Mouse (Mus musculus): ENCODE results near the gene Smc3.

DNA sequence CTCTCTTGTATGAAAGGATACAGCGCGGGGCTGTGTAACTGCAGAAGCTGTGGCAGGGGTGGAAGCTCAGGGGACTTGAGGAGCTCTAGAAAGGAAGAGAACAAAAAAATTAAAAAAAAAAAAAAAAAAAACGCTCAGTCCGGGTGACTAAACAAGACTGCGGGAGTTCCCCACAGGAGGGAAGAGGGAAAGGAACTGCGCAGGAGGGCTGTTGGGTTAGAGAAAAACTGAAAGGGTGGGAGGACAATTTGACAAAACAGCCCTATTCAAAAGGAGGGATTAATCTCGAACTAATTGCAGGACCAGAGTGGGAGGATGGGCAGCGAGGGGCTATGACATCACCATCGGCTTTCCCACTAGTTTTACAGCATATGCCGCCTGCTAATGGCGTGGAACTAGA lies 32.3 kb upstream of the Smc3 start:
- no peak for TF ChIP-seq CTCF (IDR thresholded peaks at IDR 0.05; ENCODE audit: borderline replicate concordance, insufficient read depth, low read depth, low read length)
- no peak for TF ChIP-seq POLR2A (IDR thresholded peaks at IDR 0.05; ENCODE audit: borderline replicate concordance, insufficient read depth, low read length)

All from cerebellum, adult 2 months (tissue).